Mouse (Mus musculus) CH12.LX (cell line): ENCODE results near the gene Dag1. TPM values are rescaled to one million over a fixed set of nuclear protein-coding genes. Genes with fewer than 3 reads are reported as not detected.
"Not testable (repeated sequence)": the region's sequence is repeated elsewhere in the genome, so short reads cannot be mapped to it uniquely, and the experiment has no call there.

ENCODE experiments used
- DNase-seq: peaks from one replicate; pipeline ENCODE4 v3.0.0-alpha.2; 2013; ENCODE audit errors: extremely low read depth
- H3K27ac ChIP-seq: 2 replicates; pipeline ENCODE4 v1.5.1; 2012; ENCODE audit warnings: low read depth, mild to moderate bottlenecking, control low read depth, moderate library complexity; ENCODE audit not compliant: insufficient read depth
- H3K27me3 ChIP-seq: replicated peaks from 2 replicates; pipeline ENCODE3; 2012; ENCODE audit warnings: inconsistent platforms
- H3K36me3 ChIP-seq, 2 experiments: replicated peaks in 1 of 2; 2 replicates each; pipeline versions ENCODE3 to v1.6.1; 2012; ENCODE audit warnings: inconsistent platforms in 1 of 2, low read length in 1 of 2, mild to moderate bottlenecking in 1 of 2, mixed read lengths in 1 of 2, moderate library complexity in 1 of 2; ENCODE audit not compliant: control insufficient read depth in 1 of 2, insufficient read depth in 1 of 2
- H3K4me1 ChIP-seq, 2 experiments: 2 replicates each; pipeline ENCODE4 v1.6.1; 2012; ENCODE audit warnings: inconsistent platforms in 1 of 2, moderate library complexity in 1 of 2; ENCODE audit not compliant: insufficient read depth in 2 of 2, control insufficient read depth in 1 of 2
- H3K4me2 ChIP-seq: 2 replicates; pipeline ENCODE4 v1.6.1; 2012; ENCODE audit warnings: low read depth, mild to moderate bottlenecking, control low read depth; ENCODE audit not compliant: poor library complexity, insufficient read depth, severe bottlenecking
- H3K4me3 ChIP-seq, 3 experiments: fragments of 150-350 bp in 1 of 3; sonication (generic) in 1 of 3; replicated peaks in 1 of 3; 2 replicates each; pipeline versions ENCODE3 to v1.5.1; 2011 to 2012; ENCODE audit warnings: low read depth in 2 of 3, low read length in 2 of 3, mild to moderate bottlenecking in 2 of 3, moderate library complexity in 2 of 3, control low read depth in 1 of 3, improper control_type of control experiment in 1 of 3, inconsistent platforms in 1 of 3, mixed read lengths in 1 of 3; ENCODE audit not compliant: poor library complexity in 1 of 3
- H3K79me2 ChIP-seq: replicated peaks from 2 replicates; pipeline ENCODE4 v1.6.1; 2012; ENCODE audit warnings: mild to moderate bottlenecking, moderate library complexity; ENCODE audit not compliant: control insufficient read depth, poor library complexity, insufficient read depth, severe bottlenecking; ENCODE audit errors: extremely low read depth
- H3K9ac ChIP-seq: 2 replicates; pipeline ENCODE4 v1.6.1; 2012; ENCODE audit warnings: low read depth, mild to moderate bottlenecking, control low read depth, moderate library complexity; ENCODE audit not compliant: insufficient read depth
- H3K9me3 ChIP-seq: replicated peaks from 2 replicates; pipeline ENCODE3; 2012; ENCODE audit warnings: low read length, inconsistent platforms, mixed read lengths
- BHLHE40 ChIP-seq: IDR thresholded peaks from 2 replicates; pipeline ENCODE4 v1.6.1; 2011; ENCODE audit warnings: mild to moderate bottlenecking, low read depth, low read length, improper control_type of control experiment
- CTCF ChIP-seq, 2 experiments: IDR thresholded peaks in 1 of 2; conservative IDR thresholded peaks in 1 of 2; 2 replicates each; pipeline ENCODE4 v1.5.1; 2011 to 2012; ENCODE audit warnings: low read depth in 2 of 2, low read length in 2 of 2, improper control_type of control experiment in 1 of 2, inconsistent platforms in 1 of 2, mild to moderate bottlenecking in 1 of 2, moderate library complexity in 1 of 2
- GABPA ChIP-seq: IDR thresholded peaks from 2 replicates; pipeline ENCODE4 v1.6.1; 2012; ENCODE audit warnings: low read depth, low read length, improper control_type of control experiment, inconsistent platforms; ENCODE audit not compliant: insufficient replicate concordance
- IRF4 ChIP-seq: IDR thresholded peaks from 2 replicates; pipeline ENCODE4 v1.6.1; 2014; ENCODE audit warnings: low read depth, mild to moderate bottlenecking, inconsistent platforms, low read length, improper control_type of control experiment
- KAT2A ChIP-seq: IDR thresholded peaks from 2 replicates; pipeline ENCODE4 v1.6.1; 2012; ENCODE audit warnings: low read length, improper control_type of control experiment, inconsistent platforms; ENCODE audit not compliant: insufficient replicate concordance
- MAFK ChIP-seq: IDR thresholded peaks from 2 replicates; pipeline ENCODE4 v1.6.1; 2011; ENCODE audit warnings: low read length, improper control_type of control experiment; ENCODE audit not compliant: insufficient replicate concordance
- MAZ ChIP-seq: IDR thresholded peaks from 2 replicates; pipeline ENCODE4 v1.6.1; 2012; ENCODE audit warnings: low read depth, mild to moderate bottlenecking, inconsistent platforms, low read length, improper control_type of control experiment, moderate library complexity
- MEF2A ChIP-seq: IDR thresholded peaks from 2 replicates; pipeline ENCODE4 v1.6.1; 2014; ENCODE audit warnings: low read depth, mild to moderate bottlenecking, inconsistent platforms, low read length, improper control_type of control experiment, borderline replicate concordance
- MYC ChIP-seq: IDR thresholded peaks from 2 replicates; pipeline ENCODE4 v1.6.1; 2011; ENCODE audit warnings: low read depth, mild to moderate bottlenecking, improper control_type of control experiment, low read length
- NELFE ChIP-seq: IDR thresholded peaks from 2 replicates; pipeline ENCODE4 v1.6.1; 2011; ENCODE audit warnings: low read depth, low read length, improper control_type of control experiment
- NRF1 ChIP-seq: IDR thresholded peaks from 2 replicates; pipeline ENCODE4 v1.6.1; 2014; ENCODE audit warnings: low read depth, mild to moderate bottlenecking, inconsistent platforms, low read length, improper control_type of control experiment, moderate library complexity
- PAX5 ChIP-seq: IDR thresholded peaks from 2 replicates; pipeline ENCODE4 v1.6.1; 2012; ENCODE audit warnings: low read length, inconsistent platforms, mixed read lengths
- POLR2A ChIP-seq: IDR thresholded peaks from 2 replicates; pipeline ENCODE4 v1.6.1; 2011; ENCODE audit warnings: low read depth, mild to moderate bottlenecking, improper control_type of control experiment, low read length
- POLR2AphosphoS2 ChIP-seq: IDR thresholded peaks from 2 replicates; pipeline ENCODE4 v1.6.1; 2011; ENCODE audit warnings: low read depth, low read length, improper control_type of control experiment
- RAD21 ChIP-seq: IDR thresholded peaks from 2 replicates; pipeline ENCODE4 v1.6.1; 2011; ENCODE audit warnings: low read depth, mild to moderate bottlenecking, low read length, improper control_type of control experiment, moderate library complexity
- RCOR1 ChIP-seq: conservative IDR thresholded peaks from 2 replicates; pipeline ENCODE4 v1.6.1; 2012; ENCODE audit warnings: low read depth, mild to moderate bottlenecking, inconsistent platforms, low read length, improper control_type of control experiment
- TBP ChIP-seq: conservative IDR thresholded peaks from 2 replicates; pipeline ENCODE4 v1.6.1; 2011; ENCODE audit warnings: low read depth, low read length, improper control_type of control experiment
- ZNF384 ChIP-seq: IDR thresholded peaks from 2 replicates; pipeline ENCODE4 v1.6.1; 2012; ENCODE audit warnings: low read depth, low read length, improper control_type of control experiment, inconsistent platforms
- dilution Hi-C: fragments of 300-500 bp; cut with MboI; formaldehyde crosslinking; loops from 2 replicates; pipeline ENCODE4 v1.14.3; 2020; ENCODE audit warnings: low sequenced_read_pairs; ENCODE audit not compliant: extremely low pct_unique_long_range_greater_than_20kb, extremely low pct_ligation_motif_present
- in situ Hi-C: fragments of 300-500 bp; cut with MboI; formaldehyde crosslinking; loops from 3 replicates; pipeline ENCODE4 v1.14.3; 2019; ENCODE audit warnings: low sequenced_read_pairs, low pct_ligation_motif_present, low pct_unique_long_range_greater_than_20kb, mixed read lengths
- polyA plus RNA-seq: library from polyadenylated mRNA; unstranded; fragments of >175 nt; gene quantifications from 2 replicates; pipeline ENCODE4 v1.2.1, GENCODE M21; 2012; ENCODE audit warnings: low read depth; ENCODE audit not compliant: insufficient read length
- total RNA-seq, 2 experiments: library from RNA; depleted of rRNA; stranded (reverse); fragments of 300-350 nt in 1 of 2; fragments of >200 nt in 1 of 2; gene quantifications; 2 replicates each; pipeline ENCODE4 v1.2.3; 2012 to 2014

Dag1 gene
- total and polyA plus RNA-seq, 3 experiments, result 1.7 to 5.7 (median 3.9) TPM

GRCm38 (mm10) chr9:108272691-108273090 lies 8.9 kb upstream of the Dag1 start:
- Histone ChIP-seq H3K27ac (no peak overlapping the region), H3K4me1 (0 out of 4 replicates have a peak, but pooled peaks cover 0 to 3% of the 10 kb centered on the region in 2 experiments), H3K9me3 (no peaks in the 10 kb centered on the region), H3K4me2 (no peak overlapping the region), H3K27me3 (peaks cover 45% of the 10 kb centered on the region), H3K36me3 (no peaks in the 10 kb centered on the region), H3K9ac (no peak overlapping the region), H3K4me3 (no peak overlapping the region), H3K79me2 (no peaks in the 10 kb centered on the region)
- dilution Hi-C loops, result no loop called here
- in situ Hi-C loops, result loop anchor here (5.0 kb wide), 1 partner anchor 70 kb away; no protein-coding TSS in a partner anchor
- TF ChIP-seq MAZ (no peak), MYC (no peak)
- DNase-seq, result no peak

GRCm38 (mm10) chr9:108271941-108272340 lies 8.2 kb upstream of the Dag1 start:
- TF ChIP-seq POLR2AphosphoS2, result no peak
- no peak for TF ChIP-seq MAFK
- no peak for TF ChIP-seq BHLHE40
- no peak for TF ChIP-seq POLR2A
- no peak for TF ChIP-seq NELFE
- no peak for TF ChIP-seq TBP
- no peak for TF ChIP-seq ZNF384
- TF ChIP-seq KAT2A, result no peak
- no peak for TF ChIP-seq CTCF (conservative IDR thresholded peaks at IDR 0.05 in 1 of 2, IDR thresholded peaks at IDR 0.05 in 1 of 2; ENCODE audit: low read depth in 2 of 2, low read length in 2 of 2)
- TF ChIP-seq RAD21, result no peak
- no peak for TF ChIP-seq MEF2A
- no peak for TF ChIP-seq RCOR1
- no peak for TF ChIP-seq MYC
- no peak for TF ChIP-seq NRF1
- no peak for TF ChIP-seq PAX5
- TF ChIP-seq IRF4, result no peak
- TF ChIP-seq GABPA, result no peak
- Histone ChIP-seq H3K79me2 (no peaks in the 10 kb centered on the region), H3K9ac (no peak overlapping the region), H3K9me3 (no peaks in the 10 kb centered on the region), H3K27me3 (peaks cover 45% of the 10 kb centered on the region), H3K4me2 (no peak overlapping the region), H3K4me1 (0 out of 4 replicates have a peak, but pooled peaks cover 0 to 3% of the 10 kb centered on the region in 2 experiments), H3K27ac (no peak overlapping the region), H3K36me3 (no peaks in the 10 kb centered on the region), H3K4me3 (no peak overlapping the region)
- dilution Hi-C loops, result no loop called here
- in situ Hi-C loops, result loop anchor here (5.0 kb wide), 1 partner anchor 70 kb away; no protein-coding TSS in a partner anchor
- no peak for DNase-seq

DNA sequence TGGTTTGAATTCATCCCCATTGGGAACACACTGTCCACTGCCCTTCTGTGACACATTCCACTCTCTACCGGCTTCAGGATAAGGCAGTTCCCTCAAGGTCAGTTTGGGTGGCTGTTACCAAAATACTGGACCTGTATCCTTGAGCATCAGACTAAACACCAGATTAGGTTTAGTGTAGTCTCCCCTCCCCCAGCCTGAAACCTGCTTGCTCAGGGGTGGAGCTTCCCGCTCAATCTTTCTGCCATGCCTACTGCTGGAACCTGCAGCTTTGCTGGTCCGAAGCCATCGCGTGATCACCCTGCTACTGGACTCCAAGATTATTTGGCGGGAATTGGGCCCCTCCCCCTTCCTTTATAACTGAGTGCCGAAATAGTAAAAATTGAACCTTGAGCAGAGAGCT lies 4.9 kb upstream of the Dag1 start:
- H3K9ac ChIP-seq, DNase-seq, H3K4me2 ChIP-seq, H3K4me3 ChIP-seq, in situ Hi-C loops, H3K9me3 ChIP-seq, H3K36me3 ChIP-seq, H3K79me2 ChIP-seq, H3K27ac ChIP-seq, dilution Hi-C loops: not testable (repeated sequence)
- peaks cover 29% of the 10 kb centered on the region for H3K27me3 ChIP-seq
- peaks cover 3 to 17% of the 10 kb centered on the region in 2 experiments; a peak in 3 of 4 replicates for H3K4me1 ChIP-seq
